Mouse (Mus musculus): ENCODE data around the gene Efemp2. TPM values are rescaled to one million over a fixed set of nuclear protein-coding genes. Genes with fewer than 3 reads are reported as not detected.
A peak's percentile ranks its signal among the peaks of the same experiment; 100 is the strongest.

Efemp2 gene
- polyA plus RNA-seq, 1 experiment from 2014 or later = 55.7 TPM

- Histone ChIP-seq H3K4me3 (ENCODE audit: low read depth, low read length) (no peak overlapping the region), H3K9me3 (ENCODE audit: control insufficient read depth, low read length) (no peaks in the 10 kb centered on the region), H3K4me2 (replicated peaks; ENCODE audit: low read depth, low read length) (no peak overlapping the region), H3K36me3 (ENCODE audit: control insufficient read depth, insufficient read depth, low read length) (no peaks in the 10 kb centered on the region), H3K9ac (ENCODE audit: low read depth, low read length) (no peak overlapping the region), H3K27me3 (ENCODE audit: control insufficient read depth, insufficient read depth, low read length) (no peaks in the 10 kb centered on the region), H3K4me1 (replicated peaks; ENCODE audit: control insufficient read depth, insufficient read depth, low read length) (no peaks in the 10 kb centered on the region), H3K27ac (ENCODE audit: low read depth, low read length) (no peak overlapping the region)
- DNase-seq (ENCODE audit: low spot score) = no peak
- 85% methylated on average over 12 of the region's 12 CpGs for WGBS
- ATAC-seq (ENCODE audit: low FRiP score) = no peak
These were observed 38.6 kb downstream of the Efemp2 start for GRCm38 (mm10) chr19:5512091-5513004.

DNA sequence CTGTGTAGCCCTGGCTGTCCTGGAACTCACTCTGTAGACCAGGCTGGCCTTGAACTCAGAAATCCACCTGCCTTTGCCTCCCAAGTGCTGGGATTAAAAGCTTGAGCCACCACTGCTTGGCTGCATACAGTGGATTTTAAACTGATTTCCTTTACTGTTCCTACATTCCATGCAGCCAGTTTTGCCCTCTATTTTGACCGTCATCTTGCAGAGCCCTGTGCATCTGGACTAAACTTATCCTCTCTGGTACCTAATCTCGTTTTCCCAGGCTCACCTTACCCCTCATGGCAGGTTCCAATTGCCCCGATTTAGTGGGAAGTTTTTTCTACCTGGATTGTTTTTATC, 39.2 kb downstream of the Efemp2 start:
- ATAC-seq (ENCODE audit: low FRiP score) = no peak
- no peaks in the 10 kb centered on the region for H3K27me3 ChIP-seq (ENCODE audit: control insufficient read depth, insufficient read depth, low read length)
- WGBS = 89% methylated on average over 3 of the region's 3 CpGs
- no peaks in the 10 kb centered on the region for H3K4me1 ChIP-seq (replicated peaks; ENCODE audit: control insufficient read depth, insufficient read depth, low read length)
- H3K4me3 ChIP-seq (ENCODE audit: low read depth, low read length) = no peak overlapping the region
- H3K27ac ChIP-seq (ENCODE audit: low read depth, low read length) = no peak overlapping the region
- DNase-seq (ENCODE audit: low spot score) = no peak
- no peak overlapping the region for H3K9ac ChIP-seq (ENCODE audit: low read depth, low read length)
- no peaks in the 10 kb centered on the region for H3K9me3 ChIP-seq (ENCODE audit: control insufficient read depth, low read length)
- H3K36me3 ChIP-seq (ENCODE audit: control insufficient read depth, insufficient read depth, low read length) = no peaks in the 10 kb centered on the region
- no peak overlapping the region for H3K4me2 ChIP-seq (replicated peaks; ENCODE audit: low read depth, low read length)

- Histone ChIP-seq H3K27me3 (ENCODE audit: control insufficient read depth, insufficient read depth, low read length) (no peaks in the 10 kb centered on the region), H3K4me3 (ENCODE audit: low read depth, low read length) (no peak overlapping the region), H3K9me3 (ENCODE audit: control insufficient read depth, low read length) (no peaks in the 10 kb centered on the region), H3K36me3 (ENCODE audit: control insufficient read depth, insufficient read depth, low read length) (no peaks in the 10 kb centered on the region), H3K4me1 (replicated peaks; ENCODE audit: control insufficient read depth, insufficient read depth, low read length) (no peaks in the 10 kb centered on the region), H3K4me2 (replicated peaks; ENCODE audit: low read depth, low read length) (no peak overlapping the region), H3K27ac (ENCODE audit: low read depth, low read length) (no peak overlapping the region), H3K9ac (ENCODE audit: low read depth, low read length) (no peak overlapping the region)
- no peak for ATAC-seq (ENCODE audit: low FRiP score)
- DNase-seq (ENCODE audit: low spot score) = no peak
- 77% methylated on average over 7 of the region's 7 CpGs for WGBS
These were observed 42.4 kb downstream of the Efemp2 start for GRCm38 (mm10) chr19:5515840-5516777.

DNA sequence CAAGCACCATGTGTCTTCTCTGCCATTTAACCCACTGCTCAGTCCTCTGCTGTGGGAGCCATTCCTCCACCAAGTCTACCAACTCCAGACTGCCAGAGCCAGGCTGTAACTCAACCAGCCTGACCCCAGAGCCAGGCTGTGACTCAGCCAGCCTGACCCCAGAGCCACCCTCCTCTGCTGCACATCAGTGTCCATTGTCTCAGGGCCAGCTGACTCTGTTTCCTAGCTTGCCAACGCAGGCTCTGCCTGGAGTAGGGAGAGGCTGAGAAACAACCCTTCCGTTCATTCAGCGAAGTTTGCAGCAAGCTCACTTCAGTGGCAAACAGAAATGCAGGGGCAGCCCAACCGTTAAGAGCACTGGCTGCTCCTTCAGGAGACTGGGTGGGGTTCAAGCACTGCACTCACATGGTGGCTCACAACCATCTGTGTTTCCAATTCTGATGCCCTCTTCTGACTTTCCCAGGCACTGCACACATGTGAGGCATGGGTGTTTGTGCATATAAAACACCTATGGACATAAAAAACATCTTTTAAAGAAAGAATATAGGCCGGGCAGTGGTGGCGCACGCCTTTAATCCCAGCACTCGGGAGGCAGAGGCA, 43.3 kb downstream of the Efemp2 start:
- no peak overlapping the region for H3K27ac ChIP-seq (ENCODE audit: low read depth, low read length)
- 84% methylated on average over 8 of the region's 8 CpGs for WGBS

GRCm38 (mm10) chr19:5518721-5519120, 45.0 kb downstream of the Efemp2 start:
- no peak for ATAC-seq (ENCODE audit: low FRiP score)
- Histone ChIP-seq H3K27me3 (ENCODE audit: control insufficient read depth, insufficient read depth, low read length) (no peaks in the 10 kb centered on the region), H3K4me2 (replicated peaks; ENCODE audit: low read depth, low read length) (no peak overlapping the region), H3K27ac (ENCODE audit: low read depth, low read length) (no peak overlapping the region), H3K9me3 (ENCODE audit: control insufficient read depth, low read length) (no peaks in the 10 kb centered on the region), H3K36me3 (ENCODE audit: control insufficient read depth, insufficient read depth, low read length) (no peaks in the 10 kb centered on the region), H3K9ac (ENCODE audit: low read depth, low read length) (no peak overlapping the region), H3K4me1 (replicated peaks; ENCODE audit: control insufficient read depth, insufficient read depth, low read length) (no peaks in the 10 kb centered on the region), H3K4me3 (ENCODE audit: low read depth, low read length) (no peak overlapping the region)
- DNase-seq (ENCODE audit: low spot score) = no peak
- 93% methylated on average over 3 of the region's 3 CpGs for WGBS

More for the DNA sequence above, 43.3 kb downstream of the Efemp2 start:
- no peaks in the 10 kb centered on the region for H3K27me3 ChIP-seq (ENCODE audit: control insufficient read depth, insufficient read depth, low read length)
- ATAC-seq (ENCODE audit: low FRiP score) (no peak), DNase-seq (ENCODE audit: low spot score) (no peak)
- no peak overlapping the region for H3K9ac ChIP-seq (ENCODE audit: low read depth, low read length)
- no peaks in the 10 kb centered on the region for H3K36me3 ChIP-seq (ENCODE audit: control insufficient read depth, insufficient read depth, low read length)
- H3K9me3 ChIP-seq (ENCODE audit: control insufficient read depth, low read length) = no peaks in the 10 kb centered on the region
- no peak overlapping the region for H3K4me3 ChIP-seq (ENCODE audit: low read depth, low read length)
- H3K4me1 ChIP-seq (replicated peaks; ENCODE audit: control insufficient read depth, insufficient read depth, low read length) = no peaks in the 10 kb centered on the region
- no peak overlapping the region for H3K4me2 ChIP-seq (replicated peaks; ENCODE audit: low read depth, low read length)

DNA sequence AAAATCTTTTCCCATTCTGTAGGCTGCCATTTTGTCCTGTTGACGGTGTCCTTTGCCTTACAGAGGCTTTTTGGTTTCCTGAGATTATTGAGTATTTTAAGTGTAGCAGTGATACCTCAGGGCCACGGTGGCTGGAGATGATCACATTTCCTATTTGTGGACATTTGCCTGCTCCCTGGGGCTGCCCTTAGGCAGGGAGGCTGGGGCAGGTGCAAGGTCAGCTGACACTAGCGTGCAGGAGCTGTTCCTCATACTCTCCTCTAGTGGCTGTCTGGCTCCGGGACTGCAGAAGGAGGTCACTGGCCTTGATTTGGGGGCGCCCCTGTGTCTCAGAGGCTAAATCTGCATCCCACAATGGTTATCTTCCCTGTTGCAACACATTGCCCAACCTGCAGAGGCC, 51.5 kb downstream of the Efemp2 start:
- Histone ChIP-seq H3K27me3 (ENCODE audit: control insufficient read depth, insufficient read depth, low read length) (no peaks in the 10 kb centered on the region; the same call in 1 of the 2 replicates), H3K4me2 (replicated peaks; ENCODE audit: low read depth, low read length) (no peak overlapping the region), H3K27ac (ENCODE audit: low read depth, low read length) (no peak overlapping the region), H3K4me1 (replicated peaks; ENCODE audit: control insufficient read depth, insufficient read depth, low read length) (0 out of 2 replicates have a peak, but pooled peaks cover 2% of the 10 kb centered on the region), H3K4me3 (ENCODE audit: low read depth, low read length) (no peak overlapping the region), H3K9me3 (ENCODE audit: control insufficient read depth, low read length) (no peaks in the 10 kb centered on the region), H3K36me3 (ENCODE audit: control insufficient read depth, insufficient read depth, low read length) (no peaks in the 10 kb centered on the region), H3K9ac (ENCODE audit: low read depth, low read length) (no peak overlapping the region)
- 75% methylated on average over 5 of the region's 5 CpGs for WGBS
- DNase-seq (ENCODE audit: low spot score) (no peak), ATAC-seq (ENCODE audit: low FRiP score) (no peak)

GRCm38 (mm10) chr19:5529325-5530137, 55.8 kb downstream of the Efemp2 start:
- Histone ChIP-seq H3K4me3 (ENCODE audit: low read depth, low read length) (no peak overlapping the region), H3K9ac (ENCODE audit: low read depth, low read length) (no peak overlapping the region; the same call in 1 of the 2 replicates), H3K9me3 (ENCODE audit: control insufficient read depth, low read length) (no peaks in the 10 kb centered on the region), H3K4me1 (replicated peaks; ENCODE audit: control insufficient read depth, insufficient read depth, low read length) (0 out of 2 replicates have a peak, but pooled peaks cover 2% of the 10 kb centered on the region), H3K27me3 (ENCODE audit: control insufficient read depth, insufficient read depth, low read length) (peaks cover 6% of the 10 kb centered on the region), H3K27ac (ENCODE audit: low read depth, low read length) (no peak overlapping the region), H3K4me2 (replicated peaks; ENCODE audit: low read depth, low read length) (no peak overlapping the region; the same call in 1 of the 2 replicates), H3K36me3 (ENCODE audit: control insufficient read depth, insufficient read depth, low read length) (no peaks in the 10 kb centered on the region)
- DNase-seq (ENCODE audit: low spot score) (peak; percentile 99), ATAC-seq (ENCODE audit: low FRiP score) (peak; percentile 94)
- WGBS = 13% methylated on average over 20 of the region's 20 CpGs

GRCm38 (mm10) chr19:5530138-5530524, 56.4 kb downstream of the Efemp2 start:
- no peak overlapping the region for H3K4me2 ChIP-seq (replicated peaks; ENCODE audit: low read depth, low read length)
- ATAC-seq (ENCODE audit: low FRiP score) (no peak), DNase-seq (ENCODE audit: low spot score) (peak; percentile 21)
- WGBS = 40% methylated on average over 7 of the region's 7 CpGs
- no peak overlapping the region for H3K4me3 ChIP-seq (ENCODE audit: low read depth, low read length)
- H3K4me1 ChIP-seq (replicated peaks; ENCODE audit: control insufficient read depth, insufficient read depth, low read length) = 0 out of 2 replicates have a peak, but pooled peaks cover 2% of the 10 kb centered on the region
- peaks cover 6% of the 10 kb centered on the region for H3K27me3 ChIP-seq (ENCODE audit: control insufficient read depth, insufficient read depth, low read length)
- no peak overlapping the region; the same call in 1 of the 2 replicates for H3K9ac ChIP-seq (ENCODE audit: low read depth, low read length)
- no peak overlapping the region for H3K27ac ChIP-seq (ENCODE audit: low read depth, low read length)
- no peaks in the 10 kb centered on the region for H3K9me3 ChIP-seq (ENCODE audit: control insufficient read depth, low read length)
- no peaks in the 10 kb centered on the region for H3K36me3 ChIP-seq (ENCODE audit: control insufficient read depth, insufficient read depth, low read length)
